Mouse (Mus musculus) small intestine, adult 2 months (tissue): ENCODE data around the gene Srgap3.

ENCODE experiments used
- CTCF ChIP-seq: fragments of 200-500 bp; IDR thresholded peaks from 2 replicates; pipeline ENCODE4 v1.5.1; 2012; ENCODE audit warnings: low read depth, mild to moderate bottlenecking, control low read depth, inconsistent platforms, low read length, moderate library complexity, mixed read lengths; ENCODE audit not compliant: insufficient replicate concordance, insufficient read length; ENCODE audit errors: extremely low read depth
- POLR2A ChIP-seq: fragments of 200-500 bp; IDR thresholded peaks from 2 replicates; pipeline ENCODE4 v1.6.1; 2012; ENCODE audit warnings: low read depth, mild to moderate bottlenecking, control low read depth, inconsistent platforms, low read length, moderate library complexity

DNA sequence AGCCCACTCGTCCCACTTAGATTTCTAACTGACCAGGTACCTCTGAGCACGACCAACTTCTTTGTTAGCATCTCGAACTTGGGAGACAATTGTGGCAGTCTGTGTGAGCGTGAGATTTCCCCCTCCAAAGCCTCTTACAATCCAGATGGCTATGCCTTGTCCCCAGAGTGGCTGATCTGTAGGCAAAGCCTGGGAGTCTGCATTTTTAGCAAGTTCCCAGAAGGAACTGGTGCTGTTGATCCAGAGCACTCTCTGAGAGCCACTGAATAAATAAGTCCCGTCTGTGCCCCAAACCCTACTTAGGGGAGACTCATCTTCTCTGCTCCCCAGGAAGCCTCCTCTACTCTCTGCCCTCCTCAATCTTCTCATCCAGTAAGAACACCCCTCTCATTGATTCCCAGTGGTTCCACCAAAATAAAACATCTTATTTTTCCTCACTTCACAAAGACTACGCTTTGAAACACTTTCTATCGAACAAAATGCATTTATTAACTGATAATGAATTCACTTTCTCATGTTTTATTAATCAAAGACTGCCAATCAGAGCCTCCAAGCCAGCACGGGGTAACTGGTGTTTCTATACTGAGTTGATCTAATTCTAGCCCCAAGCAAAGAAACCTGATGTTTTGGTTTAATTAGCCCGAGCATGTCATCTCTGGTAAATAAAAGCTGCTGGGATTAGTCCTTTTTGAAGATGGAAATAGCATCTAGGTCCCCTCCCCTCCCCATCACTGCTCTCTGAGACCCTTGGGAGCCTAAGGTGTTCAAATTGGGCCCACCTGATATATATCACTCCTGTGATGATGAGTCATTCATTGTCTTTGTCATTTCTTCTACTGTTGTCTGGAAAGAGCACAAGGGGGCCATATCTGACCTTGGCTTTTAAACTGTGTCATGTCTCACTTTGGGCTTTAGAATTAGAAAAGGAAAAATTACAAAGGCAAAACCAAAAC is 38.6 kb upstream of the Srgap3 start:
- TF ChIP-seq CTCF (no peak), POLR2A (no peak)
